In genomic region chr10:21762516-21762915, GRCm38 (mm10) we compare ENCODE assay signal across 23 mouse cellular contexts.
A peak's percentile ranks its signal among the peaks of the same experiment; 100 is the strongest.
DNase-seq lines count a peak whose midpoint lies in the region; ATAC-seq and TF ChIP-seq lines count a peak whose summit lies in the region.
"Had no signal": no experiment of that assay in that cellular context is flagged by ENCODE, and none has a peak within 500 bp of the region (broad histone marks: within the 10 kb centered on the region; RNA-seq: fewer than 3 reads in every experiment).

No protein-coding gene starts in this region.

- WGBS in forebrain, embryonic 15.5 days: 80% methylated on average over 5 of the region's 5 CpGs
- WGBS in forebrain, embryonic 14.5 days: 80% methylated on average over 5 of the region's 5 CpGs

- intact Hi-C loops in gastrocnemius, adult 2 months (cut with DNase I): no loop called here

- no peaks in the 10 kb centered on the region for H3K27me3 ChIP-seq in forebrain, embryonic 15.5 days
- H3K27me3 ChIP-seq in forebrain, embryonic 14.5 days (replicated peaks; ENCODE audit: control insufficient read depth, insufficient read depth, low read length): no peaks in the 10 kb centered on the region
- H3K27me3 ChIP-seq: embryonic facial prominence, embryonic 12.5 days; intestine, embryonic 15.5 days; limb, embryonic 13.5 days; midbrain, embryonic 13.5 days; neural tube, embryonic 15.5 days had no signal

- H3K27ac ChIP-seq in forebrain, embryonic 15.5 days (replicated peaks): no peak overlapping the region
- no peak overlapping the region for H3K27ac ChIP-seq in forebrain, embryonic 14.5 days (ENCODE audit: low read depth, low read length)
- H3K27ac ChIP-seq in gastrocnemius, adult 2 months: no peak overlapping the region
- H3K27ac ChIP-seq: embryonic facial prominence, embryonic 12.5 days; hindbrain, embryonic 14.5 days; intestine, embryonic 15.5 days; limb, embryonic 13.5 days; liver, embryonic 14.5 days; midbrain, embryonic 13.5 days; neural tube, embryonic 15.5 days; stomach, postnatal 0 days had no signal

- H3K4me2 ChIP-seq in forebrain, embryonic 15.5 days (replicated peaks): no peak overlapping the region
- no peak overlapping the region for H3K4me2 ChIP-seq in forebrain, embryonic 14.5 days (ENCODE audit: low read length)
- H3K4me2 ChIP-seq: embryonic facial prominence, embryonic 12.5 days; heart, embryonic 11.5 days; hindbrain, embryonic 14.5 days; intestine, embryonic 15.5 days; limb, embryonic 13.5 days; midbrain, embryonic 13.5 days; neural tube, embryonic 15.5 days had no signal

- DNase-seq in forebrain, embryonic 14.5 days (ENCODE audit: low spot score): no peak
- DNase-seq in brain, adult 2 months (ENCODE audit: low read depth, low spot score): peak; percentile 78
- DNase-seq in layer of hippocampus, adult 9-11 months: peak; percentile 85
- peak; percentile 53 to 75 for DNase-seq in right cerebral cortex, postnatal 10 days (ENCODE audit: low spot score in 2 of 2)
- no peak for DNase-seq in gastrocnemius, adult 2 months
- no peak for DNase-seq in adipocyte (ENCODE audit: low spot score)
- DNase-seq in adrenal gland, adult (ENCODE audit: inconsistent age in 2 of 2, low spot score in 1 of 2): no peak
- DNase-seq: adrenal gland, adult 2 months; cerebellum, adult 11 months; cerebellum, postnatal 14 days; gastrocnemius, postnatal 36 days; thymus, postnatal 14 days had no signal

- H3K9me3 ChIP-seq in forebrain, embryonic 15.5 days: no peaks in the 10 kb centered on the region
- H3K9me3 ChIP-seq in forebrain, embryonic 14.5 days (replicated peaks; ENCODE audit: control insufficient read depth, low read length): no peaks in the 10 kb centered on the region
- H3K9me3 ChIP-seq: embryonic facial prominence, embryonic 12.5 days; intestine, embryonic 15.5 days; limb, embryonic 13.5 days; midbrain, embryonic 13.5 days; neural tube, embryonic 15.5 days had no signal

- H3K9ac ChIP-seq in forebrain, embryonic 15.5 days (replicated peaks): no peak overlapping the region
- H3K9ac ChIP-seq in forebrain, embryonic 14.5 days (ENCODE audit: low read length): no peak overlapping the region
- H3K9ac ChIP-seq: embryonic facial prominence, embryonic 12.5 days; hindbrain, embryonic 14.5 days; intestine, embryonic 15.5 days; limb, embryonic 13.5 days; liver, embryonic 14.5 days; midbrain, embryonic 13.5 days; neural tube, embryonic 15.5 days had no signal

- no peak for TF ChIP-seq CTCF in gastrocnemius, adult 2 months (IDR thresholded peaks at IDR 0.05)

- H3K4me1 ChIP-seq in forebrain, embryonic 15.5 days: no peaks in the 10 kb centered on the region
- no peaks in the 10 kb centered on the region for H3K4me1 ChIP-seq in forebrain, embryonic 14.5 days (ENCODE audit: control insufficient read depth, insufficient read depth, low read length)
- H3K4me1 ChIP-seq: embryonic facial prominence, embryonic 12.5 days; intestine, embryonic 15.5 days; midbrain, embryonic 13.5 days; neural tube, embryonic 15.5 days had no signal

- ATAC-seq in forebrain, embryonic 15.5 days (replicated peaks): peak; percentile 49; the same call in 1 of the 2 replicates
- ATAC-seq in forebrain, embryonic 14.5 days: no peak; the same call in 1 of the 2 replicates
- ATAC-seq: intestine, embryonic 15.5 days; lung, postnatal 0 days; midbrain, embryonic 13.5 days had no signal

- no peak overlapping the region for H3K4me3 ChIP-seq in forebrain, embryonic 15.5 days
- no peak overlapping the region for H3K4me3 ChIP-seq in forebrain, embryonic 14.5 days (ENCODE audit: low read depth, low read length)
- no peak overlapping the region for H3K4me3 ChIP-seq in gastrocnemius, adult 2 months
- H3K4me3 ChIP-seq: embryonic facial prominence, embryonic 12.5 days; intestine, embryonic 15.5 days; limb, embryonic 13.5 days; midbrain, embryonic 13.5 days; neural tube, embryonic 15.5 days had no signal

- no peaks in the 10 kb centered on the region for H3K36me3 ChIP-seq in forebrain, embryonic 15.5 days
- no peaks in the 10 kb centered on the region for H3K36me3 ChIP-seq in forebrain, embryonic 14.5 days (ENCODE audit: control insufficient read depth, insufficient read depth, low read length)
- H3K36me3 ChIP-seq: embryonic facial prominence, embryonic 12.5 days; intestine, embryonic 15.5 days; limb, embryonic 13.5 days; midbrain, embryonic 13.5 days; neural tube, embryonic 15.5 days had no signal

Comparison
In these comparisons a context has a peak if more than half of its experiments do, and no peak if none do; other contexts are left out.
1. DNase-seq: peak in brain, adult 2 months (single experiment), layer of hippocampus, adult 9-11 months (single experiment) and right cerebral cortex, postnatal 10 days (2 of 2); none in forebrain, embryonic 14.5 days (single experiment), gastrocnemius, adult 2 months (single experiment), adipocyte (single experiment) and adrenal gland, adult (0 of 2).